Mouse (Mus musculus) CH12.LX (cell line): ENCODE measurements around the gene Lca5.

Experiments
- CTCF ChIP-seq, 2 experiments: IDR thresholded peaks in 1 of 2; conservative IDR thresholded peaks in 1 of 2; 2 replicates each; pipeline ENCODE4 v1.5.1; 2011 to 2012; ENCODE audit warnings: low read depth in 2 of 2, low read length in 2 of 2, improper control_type of control experiment in 1 of 2, inconsistent platforms in 1 of 2, mild to moderate bottlenecking in 1 of 2, moderate library complexity in 1 of 2
- EP300 ChIP-seq: IDR thresholded peaks from 2 replicates; pipeline ENCODE4 v1.6.1; 2011; ENCODE audit warnings: low read length, improper control_type of control experiment
- POLR2A ChIP-seq: IDR thresholded peaks from 2 replicates; pipeline ENCODE4 v1.6.1; 2011; ENCODE audit warnings: low read depth, mild to moderate bottlenecking, improper control_type of control experiment, low read length
- USF1 ChIP-seq: IDR thresholded peaks from 2 replicates; pipeline ENCODE4 v1.6.1; 2014; ENCODE audit warnings: low read depth, mild to moderate bottlenecking, inconsistent platforms, low read length, improper control_type of control experiment

GRCm38 (mm10) chr9:83342491-83343370 is 98.2 kb downstream of the Lca5 start:
- TF ChIP-seq CTCF (conservative IDR thresholded peaks at IDR 0.05 in 1 of 2, IDR thresholded peaks at IDR 0.05 in 1 of 2; ENCODE audit: low read depth in 2 of 2, low read length in 2 of 2) (no peak), POLR2A (no peak), USF1 (no peak; the same call in none of the 2 replicates), EP300 (no peak)
